Mouse (Mus musculus) neural tube, embryonic 12.5 days (tissue): ENCODE measurements at regions not wholly inside any gene's neighbourhood (a gene's known extent, or its start where the extent isn't known, plus 50 kb on each side); places are given as distances from the start of the nearest gene placed in this dataset.
"Not testable (repeated sequence)": the region's sequence is repeated elsewhere in the genome, so short reads cannot be mapped to it uniquely, and the experiment has no call there.

Experiments
- ATAC-seq: fragments of 200-750 bp; cut with Nextera tagmentation; 2 replicates; pipeline ENCODE4 v1.8.0; 2017; ENCODE audit warnings: low read depth, mild to moderate bottlenecking, moderate TSS enrichment, moderate library complexity; ENCODE audit not compliant: low FRiP score
- H3K27ac ChIP-seq: fragments of 300-500 bp; sonication (generic); 2 replicates; pipeline ENCODE4 v1.5.1; 2016
- H3K27me3 ChIP-seq: fragments of 300-500 bp; sonication (generic); replicated peaks from 2 replicates; pipeline ENCODE4 v1.6.1; 2016; ENCODE audit warnings: mild to moderate bottlenecking
- H3K36me3 ChIP-seq: fragments of 300-500 bp; sonication (generic); 2 replicates; pipeline ENCODE4 v1.6.1; 2016; ENCODE audit warnings: mild to moderate bottlenecking
- H3K4me1 ChIP-seq: fragments of 300-500 bp; sonication (generic); 2 replicates; pipeline ENCODE4 v1.6.1; 2016
- H3K4me2 ChIP-seq: fragments of 300-500 bp; sonication (generic); replicated peaks from 2 replicates; pipeline ENCODE4 v1.6.1; 2016; ENCODE audit warnings: mild to moderate bottlenecking
- H3K4me3 ChIP-seq: fragments of 300-500 bp; sonication (generic); 2 replicates; pipeline ENCODE4 v1.5.1; 2016
- H3K9ac ChIP-seq: fragments of 300-500 bp; sonication (generic); 2 replicates; pipeline ENCODE4 v1.6.1; 2016; ENCODE audit warnings: mild to moderate bottlenecking
- H3K9me3 ChIP-seq: fragments of 300-500 bp; sonication (generic); 2 replicates; pipeline ENCODE4 v1.6.1; 2016; ENCODE audit warnings: mild to moderate bottlenecking
- WGBS: fragments of 180-500 bp; shearing (Covaris S2); methylation state at CpG from one replicate; pipeline ENCODE4 v1.1.7; 2016; 5-methylcytosine and 5-hydroxymethylcytosine counted together

- H3K9me3 ChIP-seq, H3K27me3 ChIP-seq, H3K4me3 ChIP-seq, ATAC-seq, H3K4me2 ChIP-seq, H3K4me1 ChIP-seq, H3K9ac ChIP-seq, H3K36me3 ChIP-seq, H3K27ac ChIP-seq: not testable (repeated sequence)
- WGBS: 82% methylated on average over 3 of the region's 3 CpGs
Observed at GRCm38 (mm10) chr17:13432256-13432655, 77.9 kb downstream of the Tcp10c start.

- H3K9me3 ChIP-seq, H3K9ac ChIP-seq, H3K4me1 ChIP-seq, H3K4me3 ChIP-seq, H3K4me2 ChIP-seq, H3K27ac ChIP-seq, H3K36me3 ChIP-seq, ATAC-seq, H3K27me3 ChIP-seq: not testable (repeated sequence)
- WGBS: 89% methylated on average over 7 of the region's 7 CpGs
Observed at GRCm38 (mm10) chr17:13434146-13434545, 79.8 kb downstream of the Tcp10c start.

GRCm38 (mm10) chr17:13438790-13439189, 84.4 kb downstream of the Tcp10c start:
- not testable (repeated sequence) for ATAC-seq, H3K36me3 ChIP-seq, H3K4me2 ChIP-seq, H3K4me1 ChIP-seq, H3K27ac ChIP-seq, H3K4me3 ChIP-seq, H3K9ac ChIP-seq, H3K27me3 ChIP-seq
- 78% methylated on average over 3 of the region's 3 CpGs for WGBS
- peaks cover 14% of the 10 kb centered on the region for H3K9me3 ChIP-seq

- H3K27ac ChIP-seq, H3K9ac ChIP-seq, ATAC-seq, H3K27me3 ChIP-seq, H3K4me2 ChIP-seq, H3K4me1 ChIP-seq, H3K36me3 ChIP-seq, H3K4me3 ChIP-seq: not testable (repeated sequence)
- WGBS: 86% methylated on average over 9 of the region's 9 CpGs
- H3K9me3 ChIP-seq: peaks cover 22% of the 10 kb centered on the region
Observed at GRCm38 (mm10) chr17:13440708-13441530, 86.5 kb downstream of the Tcp10c start.

- H3K4me2 ChIP-seq, H3K4me1 ChIP-seq, H3K27ac ChIP-seq, ATAC-seq, H3K9ac ChIP-seq, H3K4me3 ChIP-seq, H3K36me3 ChIP-seq, H3K27me3 ChIP-seq: not testable (repeated sequence)
- 80% methylated on average over 6 of the region's 6 CpGs for WGBS
- peaks cover 25% of the 10 kb centered on the region for H3K9me3 ChIP-seq
Observed at GRCm38 (mm10) chr17:13442229-13442628, 87.9 kb downstream of the Tcp10c start.

- not testable (repeated sequence) for H3K4me2 ChIP-seq, H3K27ac ChIP-seq, H3K4me3 ChIP-seq, H3K27me3 ChIP-seq, H3K4me1 ChIP-seq, ATAC-seq, H3K9ac ChIP-seq, H3K36me3 ChIP-seq
- 83% methylated on average over 7 of the region's 7 CpGs for WGBS
- peaks cover 16% of the 10 kb centered on the region; the same call in 1 of the 2 replicates for H3K9me3 ChIP-seq
Observed at GRCm38 (mm10) chr17:13456869-13457600, 102.7 kb downstream of the Tcp10c start.

- H3K9ac ChIP-seq, H3K4me1 ChIP-seq, ATAC-seq, H3K4me3 ChIP-seq, H3K27ac ChIP-seq, H3K4me2 ChIP-seq, H3K27me3 ChIP-seq, H3K9me3 ChIP-seq, H3K36me3 ChIP-seq: not testable (repeated sequence)
- WGBS: 86% methylated on average over 2 of the region's 2 CpGs
Observed at GRCm38 (mm10) chr17:13457942-13458341, 103.6 kb downstream of the Tcp10c start.

GRCm38 (mm10) chr17:13458814-13459213, 104.4 kb downstream of the Tcp10c start:
- not testable (repeated sequence) for H3K36me3 ChIP-seq, H3K27me3 ChIP-seq, H3K9ac ChIP-seq, H3K4me2 ChIP-seq, H3K4me1 ChIP-seq, H3K9me3 ChIP-seq, H3K4me3 ChIP-seq, H3K27ac ChIP-seq, ATAC-seq
- 50% methylated on average over 1 of the region's 2 CpGs for WGBS

- not testable (repeated sequence) for H3K27ac ChIP-seq, H3K4me1 ChIP-seq, H3K27me3 ChIP-seq, H3K9me3 ChIP-seq, H3K36me3 ChIP-seq, ATAC-seq, H3K4me2 ChIP-seq, H3K4me3 ChIP-seq, H3K9ac ChIP-seq
- 97% methylated on average over 5 of the region's 9 CpGs for WGBS
Observed at GRCm38 (mm10) chr17:13462663-13463062, 108.3 kb downstream of the Tcp10c start.

- not testable (repeated sequence) for H3K9ac ChIP-seq, H3K4me2 ChIP-seq, H3K27me3 ChIP-seq, ATAC-seq, H3K4me1 ChIP-seq, H3K9me3 ChIP-seq, H3K4me3 ChIP-seq, H3K27ac ChIP-seq, H3K36me3 ChIP-seq
- WGBS: 35% methylated on average over 5 of the region's 5 CpGs
Observed at GRCm38 (mm10) chr17:13465822-13466221, 111.5 kb downstream of the Tcp10c start.

GRCm38 (mm10) chr17:13469867-13470380, 115.6 kb downstream of the Tcp10c start:
- H3K4me2 ChIP-seq, H3K9ac ChIP-seq, H3K4me1 ChIP-seq, ATAC-seq, H3K36me3 ChIP-seq, H3K27ac ChIP-seq, H3K9me3 ChIP-seq, H3K27me3 ChIP-seq, H3K4me3 ChIP-seq: not testable (repeated sequence)
- 84% methylated on average over 8 of the region's 8 CpGs for WGBS

- Histone ChIP-seq H3K9ac (no peak overlapping the region), H3K4me3 (no peak overlapping the region), H3K27ac (no peak overlapping the region), H3K27me3 (no peaks in the 10 kb centered on the region), H3K9me3 (no peaks in the 10 kb centered on the region), H3K4me1 (no peaks in the 10 kb centered on the region), H3K4me2 (no peak overlapping the region), H3K36me3 (no peaks in the 10 kb centered on the region)
- 22% methylated on average over 7 of the region's 7 CpGs for WGBS
- peak; percentile 63 for ATAC-seq
Observed at GRCm38 (mm10) chr17:13472460-13473062, 118.2 kb downstream of the Tcp10c start.
